Mouse (Mus musculus): ENCODE results near the gene Fry. TPM values are rescaled to one million over a fixed set of nuclear protein-coding genes. Genes with fewer than 3 reads are reported as not detected.

The Fry gene
- polyA plus RNA-seq, 1 experiment from 2014 or later, result 8.8 TPM

GRCm38 (mm10) chr5:150157682-150158081 lies 39.2 kb downstream of the Fry start:
- DNase-seq (ENCODE audit: low spot score, missing footprints) (no peak), ATAC-seq (ENCODE audit: low FRiP score) (0 out of 2 replicates have a peak, but pooled peaks have one; percentile 26)
- H3K4me1 ChIP-seq (ENCODE audit: control insufficient read depth, insufficient read depth, low read length), result no peaks in the 10 kb centered on the region
- no peaks in the 10 kb centered on the region for H3K9me3 ChIP-seq (ENCODE audit: control insufficient read depth, low read length)
- no peak overlapping the region for H3K9ac ChIP-seq (ENCODE audit: low read length)
- no peak overlapping the region for H3K4me3 ChIP-seq (ENCODE audit: low read depth, low read length)
- H3K27me3 ChIP-seq (ENCODE audit: control insufficient read depth, insufficient read depth, low read length), result no peaks in the 10 kb centered on the region
- no peak overlapping the region for H3K27ac ChIP-seq (ENCODE audit: low read depth, low read length)
- no peaks in the 10 kb centered on the region for H3K36me3 ChIP-seq (ENCODE audit: control insufficient read depth, insufficient read depth, low read length)
- 39% methylated on average over 6 of the region's 6 CpGs for WGBS
- no peak overlapping the region for H3K4me2 ChIP-seq

DNA sequence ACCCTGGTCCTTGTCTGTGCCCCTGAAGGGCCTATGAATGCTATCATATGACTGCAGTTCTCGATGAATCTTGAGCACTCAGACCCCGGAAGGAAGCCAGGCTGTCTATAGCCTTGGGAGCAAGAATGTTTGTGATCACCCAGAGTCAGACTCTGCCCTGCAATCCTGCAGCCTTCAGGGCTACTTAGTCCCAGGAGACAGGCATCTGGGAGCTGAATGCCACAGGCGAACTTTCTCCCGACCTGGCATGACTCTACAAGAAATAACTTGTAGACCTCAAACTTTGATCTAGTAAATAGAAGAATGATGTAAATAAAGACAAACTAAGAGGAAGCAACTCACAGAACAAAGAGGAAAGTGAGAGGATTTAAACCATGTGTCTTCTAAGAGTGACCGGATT lies 40.7 kb downstream of the Fry start:
- WGBS, result 64% methylated on average over 5 of the region's 5 CpGs
- DNase-seq (ENCODE audit: low spot score, missing footprints) (no peak), ATAC-seq (ENCODE audit: low FRiP score) (no peak)
- H3K9ac ChIP-seq (ENCODE audit: low read length), result no peak overlapping the region
- H3K4me3 ChIP-seq (ENCODE audit: low read depth, low read length), result no peak overlapping the region
- no peak overlapping the region for H3K4me2 ChIP-seq
- no peaks in the 10 kb centered on the region for H3K9me3 ChIP-seq (ENCODE audit: control insufficient read depth, low read length)
- no peaks in the 10 kb centered on the region for H3K27me3 ChIP-seq (ENCODE audit: control insufficient read depth, insufficient read depth, low read length)
- no peaks in the 10 kb centered on the region for H3K36me3 ChIP-seq (ENCODE audit: control insufficient read depth, insufficient read depth, low read length)
- no peak overlapping the region for H3K27ac ChIP-seq (ENCODE audit: low read depth, low read length)
- no peaks in the 10 kb centered on the region for H3K4me1 ChIP-seq (ENCODE audit: control insufficient read depth, insufficient read depth, low read length)

- H3K27me3 ChIP-seq (ENCODE audit: control insufficient read depth, insufficient read depth, low read length), result no peaks in the 10 kb centered on the region
- ATAC-seq (ENCODE audit: low FRiP score) (no peak), DNase-seq (ENCODE audit: low spot score, missing footprints) (no peak)
- H3K9ac ChIP-seq (ENCODE audit: low read length), result no peak overlapping the region
- no peak overlapping the region for H3K4me3 ChIP-seq (ENCODE audit: low read depth, low read length)
- no peaks in the 10 kb centered on the region for H3K4me1 ChIP-seq (ENCODE audit: control insufficient read depth, insufficient read depth, low read length)
- no peaks in the 10 kb centered on the region for H3K9me3 ChIP-seq (ENCODE audit: control insufficient read depth, low read length)
- H3K27ac ChIP-seq (ENCODE audit: low read depth, low read length), result no peak overlapping the region
- 87% methylated on average over 6 of the region's 6 CpGs for WGBS
- no peak overlapping the region for H3K4me2 ChIP-seq
- no peaks in the 10 kb centered on the region for H3K36me3 ChIP-seq (ENCODE audit: control insufficient read depth, insufficient read depth, low read length)
Measured at GRCm38 (mm10) chr5:150161193-150161592, 42.7 kb downstream of the Fry start.

DNA sequence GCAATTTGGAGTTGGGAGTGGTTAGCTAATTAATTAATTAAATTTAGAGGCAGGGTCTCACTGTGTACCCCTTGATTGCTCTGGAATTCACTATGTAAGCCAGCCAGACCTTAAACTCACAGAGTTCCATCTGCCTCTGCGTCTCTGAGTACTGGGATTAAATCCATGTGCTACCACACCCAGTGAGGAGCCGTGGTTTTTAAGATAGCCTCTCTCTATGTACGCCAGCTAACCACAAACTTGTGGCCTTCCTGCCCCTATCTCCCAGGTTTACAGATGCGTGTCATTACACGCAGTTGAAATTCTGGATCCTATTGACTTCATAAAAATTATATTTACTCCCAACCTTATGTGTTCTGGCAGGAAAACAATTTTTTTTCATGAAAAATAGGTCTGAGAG lies 43.5 kb downstream of the Fry start:
- no peak for DNase-seq (ENCODE audit: low spot score, missing footprints)
- Histone ChIP-seq H3K27ac (ENCODE audit: low read depth, low read length) (no peak overlapping the region), H3K9me3 (ENCODE audit: control insufficient read depth, low read length) (no peaks in the 10 kb centered on the region)

GRCm38 (mm10) chr5:150164671-150165070 lies 46.2 kb downstream of the Fry start:
- no peak overlapping the region for H3K27ac ChIP-seq (ENCODE audit: low read depth, low read length)
- H3K4me3 ChIP-seq (ENCODE audit: low read depth, low read length), result no peak overlapping the region
- no peaks in the 10 kb centered on the region for H3K9me3 ChIP-seq (ENCODE audit: control insufficient read depth, low read length)
- WGBS, result 86% methylated on average over 3 of the region's 3 CpGs
- H3K4me2 ChIP-seq, result no peak overlapping the region
- no peak for ATAC-seq (ENCODE audit: low FRiP score)
- no peaks in the 10 kb centered on the region for H3K36me3 ChIP-seq (ENCODE audit: control insufficient read depth, insufficient read depth, low read length)
- DNase-seq (ENCODE audit: low spot score, missing footprints), result peak; percentile 66
- H3K9ac ChIP-seq (ENCODE audit: low read length), result no peak overlapping the region
- H3K4me1 ChIP-seq (ENCODE audit: control insufficient read depth, insufficient read depth, low read length), result no peaks in the 10 kb centered on the region; the same call in 1 of the 2 replicates
- no peaks in the 10 kb centered on the region for H3K27me3 ChIP-seq (ENCODE audit: control insufficient read depth, insufficient read depth, low read length)

More for the DNA sequence above, 43.5 kb downstream of the Fry start:
- 86% methylated on average over 5 of the region's 5 CpGs for WGBS
- no peak overlapping the region for H3K4me3 ChIP-seq (ENCODE audit: low read depth, low read length)
- ATAC-seq (ENCODE audit: low FRiP score), result no peak
- H3K36me3 ChIP-seq (ENCODE audit: control insufficient read depth, insufficient read depth, low read length), result no peaks in the 10 kb centered on the region
- no peaks in the 10 kb centered on the region for H3K27me3 ChIP-seq (ENCODE audit: control insufficient read depth, insufficient read depth, low read length)
- H3K4me1 ChIP-seq (ENCODE audit: control insufficient read depth, insufficient read depth, low read length), result no peaks in the 10 kb centered on the region
- H3K9ac ChIP-seq (ENCODE audit: low read length), result no peak overlapping the region
- no peak overlapping the region for H3K4me2 ChIP-seq

- Histone ChIP-seq H3K4me2 (no peak overlapping the region), H3K9ac (ENCODE audit: low read length) (no peak overlapping the region), H3K9me3 (ENCODE audit: control insufficient read depth, low read length) (no peaks in the 10 kb centered on the region), H3K27me3 (ENCODE audit: control insufficient read depth, insufficient read depth, low read length) (no peaks in the 10 kb centered on the region), H3K4me1 (ENCODE audit: control insufficient read depth, insufficient read depth, low read length) (no peaks in the 10 kb centered on the region; the same call in 1 of the 2 replicates), H3K36me3 (ENCODE audit: control insufficient read depth, insufficient read depth, low read length) (no peaks in the 10 kb centered on the region), H3K4me3 (ENCODE audit: low read depth, low read length) (no peak overlapping the region), H3K27ac (ENCODE audit: low read depth, low read length) (no peak overlapping the region)
- peak; percentile 3; the same call in 1 of the 2 replicates for ATAC-seq (ENCODE audit: low FRiP score)
- WGBS, result 86% methylated on average over 5 of the region's 5 CpGs
- peak; percentile 79 for DNase-seq (ENCODE audit: low spot score, missing footprints)
Measured at GRCm38 (mm10) chr5:150166811-150167210, 48.4 kb downstream of the Fry start.

DNA sequence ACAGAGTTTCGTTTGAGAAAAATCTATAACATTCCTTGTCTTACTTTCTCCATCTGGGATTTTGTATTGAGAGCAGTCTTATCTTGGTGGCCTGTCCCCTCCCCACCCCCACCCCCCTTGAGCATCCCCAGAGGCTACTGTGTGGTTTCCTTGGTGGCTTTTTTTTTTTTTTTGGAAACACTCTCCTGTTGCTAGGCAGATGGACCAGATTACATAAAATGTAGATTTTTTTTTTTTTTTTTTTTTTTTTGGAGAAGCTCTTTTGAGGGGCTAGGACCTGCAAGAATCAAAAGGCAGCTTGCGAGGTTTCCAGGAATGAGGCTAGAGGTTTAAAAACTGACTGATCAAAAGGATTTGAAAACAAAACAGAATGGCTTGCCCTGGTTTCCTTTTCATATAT lies 48.8 kb downstream of the Fry start:
- 30% methylated on average over 2 of the region's 2 CpGs for WGBS
- no peak overlapping the region for H3K4me2 ChIP-seq
- peak; percentile 14; the same call in 1 of the 2 replicates for ATAC-seq (ENCODE audit: low FRiP score)
- no peaks in the 10 kb centered on the region for H3K27me3 ChIP-seq (ENCODE audit: control insufficient read depth, insufficient read depth, low read length)
- peak; percentile 71 for DNase-seq (ENCODE audit: low spot score, missing footprints)
- H3K4me1 ChIP-seq (ENCODE audit: control insufficient read depth, insufficient read depth, low read length), result no peaks in the 10 kb centered on the region; the same call in 1 of the 2 replicates
- no peak overlapping the region for H3K4me3 ChIP-seq (ENCODE audit: low read depth, low read length)
- H3K9me3 ChIP-seq (ENCODE audit: control insufficient read depth, low read length), result no peaks in the 10 kb centered on the region
- H3K9ac ChIP-seq (ENCODE audit: low read length), result no peak overlapping the region
- no peaks in the 10 kb centered on the region for H3K36me3 ChIP-seq (ENCODE audit: control insufficient read depth, insufficient read depth, low read length)
- no peak overlapping the region for H3K27ac ChIP-seq (ENCODE audit: low read depth, low read length)

GRCm38 (mm10) chr5:150168712-150169111 lies 50.3 kb downstream of the Fry start:
- no peaks in the 10 kb centered on the region; the same call in 1 of the 2 replicates for H3K4me1 ChIP-seq (ENCODE audit: control insufficient read depth, insufficient read depth, low read length)
- 2% methylated on average over 9 of the region's 9 CpGs for WGBS
- peak; percentile 79 for ATAC-seq (ENCODE audit: low FRiP score)
- H3K27ac ChIP-seq (ENCODE audit: low read depth, low read length), result no peak overlapping the region
- no peaks in the 10 kb centered on the region for H3K9me3 ChIP-seq (ENCODE audit: control insufficient read depth, low read length)
- DNase-seq (ENCODE audit: low spot score, missing footprints), result peak; percentile 94
- H3K36me3 ChIP-seq (ENCODE audit: control insufficient read depth, insufficient read depth, low read length), result no peaks in the 10 kb centered on the region
- H3K4me2 ChIP-seq, result no peak overlapping the region
- no peak overlapping the region for H3K4me3 ChIP-seq (ENCODE audit: low read depth, low read length)
- no peak overlapping the region for H3K9ac ChIP-seq (ENCODE audit: low read length)
- H3K27me3 ChIP-seq (ENCODE audit: control insufficient read depth, insufficient read depth, low read length), result no peaks in the 10 kb centered on the region

DNA sequence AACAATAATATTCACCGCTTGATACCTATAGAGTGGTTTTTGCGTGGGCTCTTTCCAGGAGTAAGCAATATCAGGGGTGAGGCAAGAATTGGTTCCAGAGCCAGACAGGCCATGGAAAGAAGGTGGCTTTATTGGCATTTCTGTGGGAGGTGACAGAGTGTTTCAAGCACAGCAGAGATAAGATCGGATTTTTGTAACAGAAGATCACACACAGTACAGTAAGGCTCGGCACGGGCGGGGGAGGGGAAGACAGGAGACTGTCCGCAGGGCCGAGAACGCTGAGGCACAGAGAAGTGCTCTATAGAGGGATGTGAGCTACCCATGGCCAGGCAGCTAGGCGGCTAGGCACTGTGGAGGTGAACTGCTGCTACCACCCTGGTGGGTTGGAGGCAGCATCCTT lies 53.1 kb downstream of the Fry start:
- no peaks in the 10 kb centered on the region for H3K27me3 ChIP-seq (ENCODE audit: control insufficient read depth, insufficient read depth, low read length)
- WGBS, result 76% methylated on average over 10 of the region's 10 CpGs
- H3K4me1 ChIP-seq (ENCODE audit: control insufficient read depth, insufficient read depth, low read length), result no peaks in the 10 kb centered on the region; the same call in 1 of the 2 replicates
- H3K9ac ChIP-seq (ENCODE audit: low read length), result no peak overlapping the region
- H3K4me2 ChIP-seq, result no peak overlapping the region
- ATAC-seq (ENCODE audit: low FRiP score) (no peak), DNase-seq (ENCODE audit: low spot score, missing footprints) (peak; percentile 37)
- H3K36me3 ChIP-seq (ENCODE audit: control insufficient read depth, insufficient read depth, low read length), result no peaks in the 10 kb centered on the region
- no peak overlapping the region for H3K4me3 ChIP-seq (ENCODE audit: low read depth, low read length)
- H3K27ac ChIP-seq (ENCODE audit: low read depth, low read length), result no peak overlapping the region
- peaks cover 3% of the 10 kb centered on the region; the same call in 1 of the 2 replicates for H3K9me3 ChIP-seq (ENCODE audit: control insufficient read depth, low read length)

Data from midbrain, embryonic 11.5 days (tissue).